Mouse (Mus musculus) layer of hippocampus, adult 8-10 months (tissue): ENCODE data around the gene Ddr2. TPM values are rescaled to one million over a fixed set of nuclear protein-coding genes. Genes with fewer than 3 reads are reported as not detected.
"Not testable (repeated sequence)": the region's sequence is repeated elsewhere in the genome, so short reads cannot be mapped to it uniquely, and the experiment has no call there.

Experiments used
- DNase-seq, 2 experiments: peaks; one replicate each; pipeline ENCODE4 v3.0.0; 2022; ENCODE audit warnings: low spot score in 2 of 2
- total RNA-seq, 4 experiments: library from RNA; stranded (reverse); gene quantifications; 2 replicates each; pipeline ENCODE4 v1.2.4; 2022

The Ddr2 gene
- total RNA-seq, 4 experiments from 2014 or later = 5.3 to 7.2 (median 6.8) TPM

GRCm38 (mm10) chr1:170042996-170043395 is 67.6 kb downstream of the Ddr2 start:
- DNase-seq = no peak

GRCm38 (mm10) chr1:170039402-170039801 is 71.2 kb downstream of the Ddr2 start:
- no peak for DNase-seq

GRCm38 (mm10) chr1:170035575-170035974 is 75.0 kb downstream of the Ddr2 start:
- no peak for DNase-seq

- no peak for DNase-seq
These were observed 75.6 kb downstream of the Ddr2 start for GRCm38 (mm10) chr1:170034961-170035360.

GRCm38 (mm10) chr1:170031656-170032055 is 78.9 kb downstream of the Ddr2 start:
- no peak for DNase-seq

- no peak for DNase-seq
These were observed 95.8 kb downstream of the Ddr2 start for GRCm38 (mm10) chr1:170014784-170015183.

- no peak for DNase-seq
These were observed 99.7 kb downstream of the Ddr2 start for GRCm38 (mm10) chr1:170010716-170011505.

GRCm38 (mm10) chr1:170009296-170009695 is 101.3 kb downstream of the Ddr2 start:
- DNase-seq = no peak

GRCm38 (mm10) chr1:170008432-170009220 is 101.9 kb downstream of the Ddr2 start:
- DNase-seq = no peak

- DNase-seq = no peak
These were observed 104.0 kb downstream of the Ddr2 start for GRCm38 (mm10) chr1:170006516-170006915.

GRCm38 (mm10) chr1:170005297-170005696 is 105.3 kb downstream of the Ddr2 start:
- no peak for DNase-seq

- not testable (repeated sequence) for DNase-seq
These were observed 116.7 kb downstream of the Ddr2 start for GRCm38 (mm10) chr1:169993901-169994300.

- DNase-seq = no peak
These were observed 124.4 kb downstream of the Ddr2 start for GRCm38 (mm10) chr1:169986166-169986565.

- no peak for DNase-seq
These were observed 132.9 kb downstream of the Ddr2 start for GRCm38 (mm10) chr1:169977621-169978020.

- DNase-seq = no peak
These were observed 138.6 kb downstream of the Ddr2 start for GRCm38 (mm10) chr1:169971998-169972397.

- DNase-seq = no peak
These were observed 139.6 kb downstream of the Ddr2 start for GRCm38 (mm10) chr1:169970936-169971335.

GRCm38 (mm10) chr1:169969516-169969886 is 141.1 kb downstream of the Ddr2 start:
- no peak for DNase-seq

GRCm38 (mm10) chr1:169968792-169969515 is 141.6 kb downstream of the Ddr2 start, which contains the start of gene Hsd17b7:
Hsd17b7 (minus strand) TSS chr1:169969241.
- DNase-seq = peak; percentile 98 to 99

- no peak for DNase-seq
These were observed 157.5 kb downstream of the Ddr2 start for GRCm38 (mm10) chr1:169953106-169953505.

- no peak for DNase-seq
These were observed 157.9 kb downstream of the Ddr2 start for GRCm38 (mm10) chr1:169952636-169953035.

GRCm38 (mm10) chr1:169951561-169951960 is 159.0 kb downstream of the Ddr2 start:
- DNase-seq = no peak

GRCm38 (mm10) chr1:169950651-169951050 is 159.9 kb downstream of the Ddr2 start:
- DNase-seq = no peak
